Mouse (Mus musculus): ENCODE results near the gene Smpd4. TPM values are rescaled to one million over a fixed set of nuclear protein-coding genes. Genes with fewer than 3 reads are reported as not detected.

The Smpd4 gene
- polyA plus RNA-seq, 1 experiment from 2014 or later: 31.3 TPM

DNA sequence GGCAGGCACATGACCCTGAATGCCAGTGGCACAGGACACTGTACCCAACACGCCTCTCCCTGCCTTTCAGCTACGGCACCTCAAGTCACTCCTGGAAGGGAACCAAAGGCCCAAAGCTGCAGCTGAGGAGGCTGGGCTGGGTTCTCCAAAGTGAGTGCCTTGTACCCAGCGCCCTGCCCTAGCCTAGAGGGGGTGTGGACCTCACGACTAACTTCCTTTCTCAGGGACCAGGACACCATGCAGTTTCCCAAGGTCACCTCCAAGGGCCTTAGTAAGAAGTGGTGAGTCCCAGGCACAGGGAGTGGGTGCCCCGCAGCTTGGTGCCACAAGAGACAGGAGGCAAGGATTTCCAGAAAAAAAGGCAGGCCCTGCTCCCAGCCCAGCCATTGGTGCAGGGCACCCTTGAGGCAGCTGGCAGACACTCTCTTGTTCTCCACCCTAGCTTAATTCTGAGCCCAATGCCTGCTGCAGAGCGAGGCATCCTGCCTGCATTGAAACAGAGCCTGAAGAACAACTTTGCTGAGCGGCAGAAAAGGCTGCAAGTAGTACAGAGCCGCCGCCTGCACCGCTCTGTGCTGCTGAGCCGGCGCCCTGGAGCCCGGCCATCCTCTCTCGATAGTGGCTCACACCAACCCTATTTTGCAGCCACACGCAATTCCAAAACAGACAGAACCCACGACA lies 30.9 kb downstream of the Smpd4 start:
- DNase-seq (ENCODE audit: low read depth, low spot score) (no peak), ATAC-seq (no peak)
- POLR2A ChIA-PET: no interaction called here
- no peaks in the 10 kb centered on the region for H3K27me3 ChIP-seq
- in situ Hi-C loops (cut with MboI; ENCODE audit: low pct_unique_long_range_greater_than_20kb): no loop called here
- no peak for TF ChIP-seq CTCF (IDR thresholded peaks at IDR 0.05)
- CTCF ChIA-PET: interaction anchor here (1.1 to 1.3 kb wide), 2 partner anchors 77 to 199 kb away, joined by 3 read pairs; no protein-coding TSS in a partner anchor

DNA sequence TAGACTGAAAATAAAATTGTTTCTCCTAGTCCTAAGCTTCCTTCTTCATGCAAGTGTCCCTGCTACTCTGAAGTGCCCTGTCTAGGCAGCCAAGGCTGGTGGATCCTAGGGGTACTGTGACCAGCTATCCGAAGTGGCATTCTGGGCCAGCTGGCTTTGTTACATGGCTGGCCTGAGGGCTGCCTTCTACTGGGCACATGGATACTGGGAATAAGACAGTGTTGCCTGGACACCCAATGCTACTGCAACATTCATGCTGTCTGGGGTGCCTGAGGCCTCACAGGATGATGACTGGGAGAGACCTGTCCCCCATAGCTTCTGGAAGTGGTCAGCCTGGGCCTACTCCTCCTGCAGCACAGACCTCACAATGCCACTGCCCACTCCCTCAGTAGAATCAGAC lies 31.6 kb downstream of the Smpd4 start:
- CTCF ChIA-PET: no interaction called here
- no peak for ATAC-seq
- in situ Hi-C loops (cut with MboI; ENCODE audit: low pct_unique_long_range_greater_than_20kb): no loop called here
- TF ChIP-seq CTCF (IDR thresholded peaks at IDR 0.05): no peak
- no peaks in the 10 kb centered on the region for H3K27me3 ChIP-seq
- no peak for DNase-seq (ENCODE audit: low read depth, low spot score)
- POLR2A ChIA-PET: no interaction called here

DNA sequence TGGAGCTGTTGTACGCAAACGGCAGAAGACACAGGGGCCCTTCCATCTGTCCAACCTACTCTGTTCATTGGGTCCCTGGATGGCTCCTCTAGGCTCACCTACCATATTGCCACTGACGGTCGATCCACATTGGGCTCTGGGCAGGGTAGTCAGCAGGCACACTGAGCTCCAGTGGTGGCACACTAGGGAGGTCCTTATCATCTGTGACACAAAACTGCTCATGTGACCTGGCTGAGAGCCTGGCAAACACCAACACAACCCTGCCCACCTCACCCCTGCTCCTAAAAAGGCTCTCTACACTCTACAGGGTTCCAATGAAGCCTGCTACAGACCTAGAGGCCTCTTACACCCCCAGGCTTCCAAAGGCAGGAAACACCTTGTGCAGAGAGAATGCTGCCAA lies 33.5 kb downstream of the Smpd4 start:
- no peak for ATAC-seq
- TF ChIP-seq CTCF (IDR thresholded peaks at IDR 0.05): no peak

DNA sequence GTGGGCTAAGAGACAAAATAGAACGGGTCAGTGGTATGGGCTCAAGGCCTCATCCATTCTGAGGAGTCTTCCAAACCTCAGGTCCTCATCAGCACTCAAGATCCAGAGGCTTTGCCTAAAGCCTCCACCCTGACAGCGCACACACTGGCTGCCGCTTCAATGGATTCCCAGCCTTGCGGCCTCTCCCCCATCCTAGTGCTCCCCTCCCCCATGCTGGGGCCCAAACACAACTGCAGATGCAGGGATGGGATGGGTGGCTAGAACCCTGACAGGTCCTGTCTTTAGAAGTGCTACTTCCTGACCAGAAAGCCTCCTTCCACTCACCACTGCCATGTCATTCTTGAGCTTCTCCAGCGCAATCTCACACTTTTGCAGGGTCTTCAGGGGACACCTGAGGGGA lies 34.4 kb downstream of the Smpd4 start:
- no peak for DNase-seq (ENCODE audit: low read depth, low spot score)
- in situ Hi-C loops (cut with MboI; ENCODE audit: low pct_unique_long_range_greater_than_20kb): no loop called here
- H3K27me3 ChIP-seq: no peaks in the 10 kb centered on the region
- TF ChIP-seq CTCF (IDR thresholded peaks at IDR 0.05): no peak
- ChIA-PET CTCF (interaction anchor here (1.3 kb wide), 1 partner anchor 29 kb away, joined by 3 read pairs; no protein-coding TSS in a partner anchor), POLR2A (interaction anchor here (1.5 kb wide), 1 partner anchor 8 kb away, joined by 3 read pairs; no protein-coding TSS in a partner anchor)
- no peak for ATAC-seq

More for the DNA sequence above, 33.5 kb downstream of the Smpd4 start:
- no peaks in the 10 kb centered on the region for H3K27me3 ChIP-seq
- ChIA-PET CTCF (no interaction called here), POLR2A (no interaction called here)
- in situ Hi-C loops (cut with MboI; ENCODE audit: low pct_unique_long_range_greater_than_20kb): no loop called here
- DNase-seq (ENCODE audit: low read depth, low spot score): no peak

DNA sequence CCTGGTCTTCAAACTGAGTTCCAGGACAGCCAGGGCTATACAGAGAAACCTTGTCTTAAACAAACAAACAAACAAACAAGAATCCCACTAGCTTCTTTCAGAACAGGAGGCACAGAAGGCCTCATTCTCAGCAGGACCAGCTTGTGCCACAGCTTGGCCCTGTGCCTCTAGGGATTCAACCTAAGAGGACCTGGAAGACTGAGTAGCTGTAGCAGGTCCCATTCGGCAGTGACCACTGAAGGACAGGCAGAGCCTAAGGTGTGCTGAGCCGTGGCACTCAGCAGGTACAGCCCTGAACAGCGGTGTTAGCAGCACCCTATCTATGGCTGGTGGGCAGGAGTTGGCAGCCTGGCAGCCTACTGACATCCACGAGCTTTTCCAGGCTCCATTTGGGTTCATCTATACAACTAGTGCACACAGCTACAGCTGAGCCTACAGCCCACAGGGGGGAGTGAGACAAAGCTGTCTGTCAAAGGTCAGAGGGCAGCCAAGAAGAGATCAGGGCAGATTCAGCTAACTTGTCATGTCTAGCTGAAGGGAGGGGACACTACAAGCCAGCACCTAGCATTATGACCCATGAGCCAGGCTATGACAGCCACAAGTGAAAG lies 35.1 kb downstream of the Smpd4 start:
- TF ChIP-seq CTCF (IDR thresholded peaks at IDR 0.05): no peak
- DNase-seq (ENCODE audit: low read depth, low spot score) (no peak), ATAC-seq (no peak)
- CTCF ChIA-PET: interaction anchor here (1.3 kb wide), 1 partner anchor 30 kb away, joined by 3 read pairs; no protein-coding TSS in a partner anchor
- in situ Hi-C loops (cut with MboI; ENCODE audit: low pct_unique_long_range_greater_than_20kb): no loop called here
- H3K27me3 ChIP-seq: no peaks in the 10 kb centered on the region
- POLR2A ChIA-PET: interaction anchor here (1.5 kb wide), 1 partner anchor 9 kb away, joined by 3 read pairs; no protein-coding TSS in a partner anchor

DNA sequence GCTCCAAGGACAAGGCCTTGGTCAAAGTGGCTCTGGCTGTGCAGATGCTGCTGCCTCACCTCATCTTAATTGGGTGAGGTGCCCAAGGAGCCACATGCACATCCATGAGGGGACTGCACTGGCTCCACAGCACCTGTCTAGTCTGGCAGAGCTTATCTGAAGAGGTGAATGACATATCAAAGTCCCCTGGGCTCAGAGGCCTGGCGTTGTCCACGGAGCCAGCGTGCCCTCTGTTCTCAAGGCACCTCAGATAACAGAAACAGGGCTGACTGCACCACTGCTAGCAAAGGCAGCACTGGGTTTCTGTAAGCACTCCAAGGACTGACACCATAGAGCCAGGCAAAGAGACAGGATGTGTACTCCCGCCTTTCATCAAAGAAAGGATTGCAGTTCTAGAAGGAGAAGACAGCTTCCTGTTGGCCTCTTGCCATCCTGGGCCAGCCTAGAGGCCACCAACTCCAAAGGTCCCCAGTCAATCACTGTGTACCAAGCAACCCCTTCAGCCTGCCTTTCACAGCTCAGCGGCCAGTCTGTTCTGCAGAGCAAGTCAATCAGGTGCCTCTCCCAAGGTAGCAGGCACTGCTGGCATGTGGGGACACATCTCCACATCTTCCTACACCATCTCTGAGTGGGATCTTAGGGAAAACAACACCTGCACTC lies 37.2 kb downstream of the Smpd4 start:
- POLR2A ChIA-PET: no interaction called here
- no peaks in the 10 kb centered on the region for H3K27me3 ChIP-seq
- no peak for ATAC-seq
- no peak for TF ChIP-seq CTCF (IDR thresholded peaks at IDR 0.05)
- CTCF ChIA-PET: interaction anchor here (0.8 to 1.4 kb wide), 2 partner anchors 14 to 71 kb away, joined by 3 to 4 read pairs; no protein-coding TSS in a partner anchor
- in situ Hi-C loops (cut with MboI; ENCODE audit: low pct_unique_long_range_greater_than_20kb): no loop called here
- DNase-seq (ENCODE audit: low read depth, low spot score): no peak

DNA sequence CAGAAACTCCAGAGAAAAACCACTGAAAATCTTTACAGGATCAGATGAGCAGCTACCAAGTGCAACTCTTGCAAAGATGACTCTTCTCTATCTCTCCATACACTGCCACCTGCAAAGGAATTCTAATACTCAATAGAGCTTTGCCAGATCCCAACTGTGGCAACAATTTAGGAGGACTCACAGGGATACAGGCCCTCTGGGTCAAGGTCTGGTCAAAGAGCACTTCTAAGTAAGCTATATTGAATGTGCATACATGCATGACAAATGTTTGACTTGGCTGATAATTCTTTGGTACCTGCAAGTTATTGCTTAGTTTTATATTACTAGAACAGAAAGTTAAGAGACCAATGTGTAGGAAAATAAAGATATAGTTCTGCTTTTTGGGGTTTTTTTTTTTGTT lies 46.4 kb downstream of the Smpd4 start:
- ChIA-PET CTCF (interaction anchor here (1.6 kb wide), 1 partner anchor 15 kb away, joined by 4 read pairs; no protein-coding TSS in a partner anchor), POLR2A (no interaction called here)
- DNase-seq (ENCODE audit: low read depth, low spot score) (no peak), ATAC-seq (no peak)
- in situ Hi-C loops (cut with MboI; ENCODE audit: low pct_unique_long_range_greater_than_20kb): no loop called here
- no peak for TF ChIP-seq CTCF (IDR thresholded peaks at IDR 0.05)
- no peaks in the 10 kb centered on the region for H3K27me3 ChIP-seq

DNA sequence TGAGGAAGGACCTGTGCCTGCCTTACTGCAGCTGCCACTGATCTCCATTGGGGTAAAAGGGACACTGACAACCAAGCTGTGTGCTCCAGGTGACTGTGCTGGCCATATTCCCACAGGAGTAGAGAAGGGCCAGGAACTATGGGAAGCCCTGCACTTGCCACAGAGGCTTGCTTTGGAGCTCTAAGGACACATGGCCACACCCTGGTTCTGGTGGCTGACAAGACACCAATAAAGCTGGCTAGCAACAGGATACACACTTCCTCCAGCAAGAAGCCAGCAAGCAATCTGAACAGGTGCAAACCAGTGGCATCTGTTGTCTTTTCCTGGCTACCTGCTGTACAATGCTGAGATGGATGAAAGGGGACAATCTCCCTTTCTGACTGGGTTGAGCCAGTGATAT lies 50.7 kb downstream of the Smpd4 start:
- ATAC-seq: no peak
- CTCF ChIA-PET: no interaction called here
- no peak for TF ChIP-seq CTCF (IDR thresholded peaks at IDR 0.05)
- no peak for DNase-seq (ENCODE audit: low read depth, low spot score)
- in situ Hi-C loops (cut with MboI; ENCODE audit: low pct_unique_long_range_greater_than_20kb): no loop called here
- POLR2A ChIA-PET: no interaction called here
- no peaks in the 10 kb centered on the region for H3K27me3 ChIP-seq

Other genes with a start within 250 kb of the Smpd4 start
- gene Snap29, start 213.4 kb upstream of the Smpd4 start, polyA plus RNA-seq (2021): 28.3 TPM
- 81.9 TPM for gene Pi4ka, start 213.0 kb upstream of the Smpd4 start, polyA plus RNA-seq (2021)
- 27.1 TPM for gene Crkl, start 167.4 kb upstream of the Smpd4 start, polyA plus RNA-seq (2021)
- gene Aifm3, start 129.7 kb upstream of the Smpd4 start, polyA plus RNA-seq (2021): 0.99 TPM
- 156 TPM for gene Lztr1, start 110.7 kb upstream of the Smpd4 start, polyA plus RNA-seq (2021)
- 40.6 TPM for gene Thap7, start 88.2 kb upstream of the Smpd4 start, polyA plus RNA-seq (2021)
- gene Lrrc74b, start 58.1 kb upstream of the Smpd4 start, polyA plus RNA-seq (2021): 0.03 TPM
- 0.87 TPM for gene P2rx6, start 57.5 kb upstream of the Smpd4 start, polyA plus RNA-seq (2021)
- gene Slc7a4, start 36.1 kb upstream of the Smpd4 start, polyA plus RNA-seq (2021): 3.7 TPM
- gene Ccdc74a, start 27.1 kb downstream of the Smpd4 start, polyA plus RNA-seq (2021): 9.6 TPM
- gene Med15, start 113.5 kb downstream of the Smpd4 start, polyA plus RNA-seq (2021): 69.1 TPM
- 128 TPM for gene Klhl22, start 140.3 kb downstream of the Smpd4 start, polyA plus RNA-seq (2021)
- 60.3 TPM for gene Scarf2, start 177.9 kb downstream of the Smpd4 start, polyA plus RNA-seq (2021)
- gene B830017H08Rik, start 213.8 kb downstream of the Smpd4 start, polyA plus RNA-seq (2021): 0.21 TPM
- 1.4 TPM for gene Car15, start 219.0 kb downstream of the Smpd4 start, polyA plus RNA-seq (2021)